Mouse (Mus musculus) forebrain, embryonic 15.5 days (tissue): ENCODE measurements at regions not wholly inside any gene's neighbourhood (a gene's known extent, or its start where the extent isn't known, plus 50 kb on each side); places are given as distances from the start of the nearest gene placed in this dataset.

Experiments used
- ATAC-seq: fragments of 200-750 bp; cut with Nextera tagmentation; replicated peaks from 2 replicates; pipeline ENCODE4 v1.8.0; 2017; ENCODE audit warnings: mild to moderate bottlenecking, moderate TSS enrichment, moderate library complexity
- H3K27ac ChIP-seq: fragments of 300-500 bp; sonication (generic); replicated peaks from 2 replicates; pipeline ENCODE4 v1.5.1; 2015; ENCODE audit warnings: mild to moderate bottlenecking, inconsistent platforms
- H3K27me3 ChIP-seq: fragments of 300-500 bp; sonication (generic); 2 replicates; pipeline ENCODE4 v1.6.1; 2015; ENCODE audit warnings: inconsistent platforms
- H3K36me3 ChIP-seq: fragments of 300-500 bp; sonication (generic); 2 replicates; pipeline ENCODE4 v1.6.1; 2015; ENCODE audit warnings: mild to moderate bottlenecking, inconsistent platforms
- H3K4me1 ChIP-seq: fragments of 300-500 bp; sonication (generic); 2 replicates; pipeline ENCODE4 v1.6.1; 2015; ENCODE audit warnings: inconsistent platforms
- H3K4me2 ChIP-seq: fragments of 300-500 bp; sonication (generic); replicated peaks from 2 replicates; pipeline ENCODE4 v1.6.1; 2015; ENCODE audit warnings: mild to moderate bottlenecking, inconsistent platforms
- H3K4me3 ChIP-seq: fragments of 300-500 bp; sonication (generic); 2 replicates; pipeline ENCODE4 v1.5.1; 2015; ENCODE audit warnings: mild to moderate bottlenecking, inconsistent platforms
- H3K9ac ChIP-seq: fragments of 300-500 bp; sonication (generic); replicated peaks from 2 replicates; pipeline ENCODE4 v1.6.1; 2015; ENCODE audit warnings: mild to moderate bottlenecking, inconsistent platforms
- H3K9me3 ChIP-seq: fragments of 300-500 bp; sonication (generic); 2 replicates; pipeline ENCODE4 v1.6.1; 2016; ENCODE audit warnings: inconsistent platforms
- WGBS: fragments of 180-500 bp; shearing (Covaris S2); methylation state at CpG from one replicate; pipeline ENCODE4 v1.1.7; 2015; ENCODE audit warnings: mixed read lengths; 5-methylcytosine and 5-hydroxymethylcytosine counted together

- Histone ChIP-seq H3K4me3 (no peak overlapping the region), H3K4me1 (peaks cover 11% of the 10 kb centered on the region), H3K9me3 (no peaks in the 10 kb centered on the region), H3K36me3 (no peaks in the 10 kb centered on the region), H3K27ac (peak overlapping the region; percentile 63), H3K27me3 (no peaks in the 10 kb centered on the region), H3K4me2 (no peak overlapping the region), H3K9ac (no peak overlapping the region)
- ATAC-seq: peak; percentile 61; the same call in 1 of the 2 replicates
- WGBS: 34% methylated on average over 15 of the region's 15 CpGs
Measured at GRCm38 (mm10) chr4:137128152-137128551, 79.6 kb upstream of the Zbtb40 start.

- no peak for ATAC-seq
Measured at GRCm38 (mm10) chr4:137121684-137122083, 73.1 kb upstream of the Zbtb40 start.

GRCm38 (mm10) chr4:137120597-137120996 is 72.0 kb upstream of the Zbtb40 start:
- WGBS: 62% methylated on average over 7 of the region's 7 CpGs
- no peak for ATAC-seq

More at GRCm38 (mm10) chr4:137121684-137122083, 73.1 kb upstream of the Zbtb40 start:
- H3K9me3 ChIP-seq: no peaks in the 10 kb centered on the region
- no peak overlapping the region for H3K4me2 ChIP-seq
- WGBS: 56% methylated on average over 10 of the region's 10 CpGs
- no peak overlapping the region for H3K4me3 ChIP-seq
- no peaks in the 10 kb centered on the region for H3K27me3 ChIP-seq
- no peak overlapping the region for H3K27ac ChIP-seq
- H3K9ac ChIP-seq: no peak overlapping the region
- H3K36me3 ChIP-seq: no peaks in the 10 kb centered on the region
- H3K4me1 ChIP-seq: peaks cover 13% of the 10 kb centered on the region

GRCm38 (mm10) chr4:137118332-137118715 is 69.7 kb upstream of the Zbtb40 start:
- H3K4me1 ChIP-seq: peaks cover 13% of the 10 kb centered on the region
- WGBS: 12% methylated on average over 10 of the region's 10 CpGs
- H3K36me3 ChIP-seq: no peaks in the 10 kb centered on the region
- H3K4me3 ChIP-seq: peak overlapping the region; percentile 42
- peak overlapping the region; percentile 17; the same call in 1 of the 2 replicates for H3K27ac ChIP-seq
- H3K9ac ChIP-seq: peak overlapping the region; percentile 37
- peak overlapping the region; percentile 59 for H3K4me2 ChIP-seq
- H3K27me3 ChIP-seq: no peaks in the 10 kb centered on the region
- no peak; the same call in 1 of the 2 replicates for ATAC-seq
- no peaks in the 10 kb centered on the region for H3K9me3 ChIP-seq

More at GRCm38 (mm10) chr4:137120597-137120996, 72.0 kb upstream of the Zbtb40 start:
- H3K4me3 ChIP-seq: no peak overlapping the region
- H3K4me2 ChIP-seq: no peak overlapping the region
- peaks cover 13% of the 10 kb centered on the region for H3K4me1 ChIP-seq
- H3K9ac ChIP-seq: no peak overlapping the region
- H3K27ac ChIP-seq: no peak overlapping the region
- H3K9me3 ChIP-seq: no peaks in the 10 kb centered on the region
- H3K27me3 ChIP-seq: no peaks in the 10 kb centered on the region
- no peaks in the 10 kb centered on the region for H3K36me3 ChIP-seq

- ATAC-seq: peak; percentile 87
- H3K9me3 ChIP-seq: no peaks in the 10 kb centered on the region
- H3K4me3 ChIP-seq: peak overlapping the region; percentile 42
- peaks cover 13% of the 10 kb centered on the region for H3K4me1 ChIP-seq
- no peaks in the 10 kb centered on the region for H3K27me3 ChIP-seq
- H3K4me2 ChIP-seq: peak overlapping the region; percentile 59
- H3K36me3 ChIP-seq: no peaks in the 10 kb centered on the region
- WGBS: 2% methylated on average over 26 of the region's 27 CpGs
- H3K9ac ChIP-seq: peak overlapping the region; percentile 37
- peak overlapping the region; percentile 35; the same call in 1 of the 2 replicates for H3K27ac ChIP-seq
Measured at GRCm38 (mm10) chr4:137117471-137118331, 69.1 kb upstream of the Zbtb40 start.

GRCm38 (mm10) chr4:137115062-137115461 is 66.5 kb upstream of the Zbtb40 start:
- H3K9ac ChIP-seq: no peak overlapping the region
- H3K27ac ChIP-seq: no peak overlapping the region
- H3K4me1 ChIP-seq: peaks cover 13% of the 10 kb centered on the region
- no peak for ATAC-seq
- no peak overlapping the region for H3K4me3 ChIP-seq
- no peaks in the 10 kb centered on the region for H3K27me3 ChIP-seq
- H3K4me2 ChIP-seq: no peak overlapping the region
- no peaks in the 10 kb centered on the region for H3K36me3 ChIP-seq
- WGBS: 88% methylated on average over 14 of the region's 14 CpGs
- no peaks in the 10 kb centered on the region for H3K9me3 ChIP-seq

GRCm38 (mm10) chr4:137110276-137110675 is 61.7 kb upstream of the Zbtb40 start:
- Histone ChIP-seq H3K4me1 (no peaks in the 10 kb centered on the region), H3K4me2 (no peak overlapping the region), H3K9ac (no peak overlapping the region), H3K27me3 (no peaks in the 10 kb centered on the region), H3K36me3 (no peaks in the 10 kb centered on the region), H3K27ac (no peak overlapping the region), H3K9me3 (no peaks in the 10 kb centered on the region), H3K4me3 (no peak overlapping the region)
- WGBS: 71% methylated on average over 10 of the region's 10 CpGs
- ATAC-seq: no peak

- no peak for ATAC-seq
Measured at GRCm38 (mm10) chr4:137104447-137105044, 55.9 kb upstream of the Zbtb40 start.

GRCm38 (mm10) chr4:137101169-137101568 is 52.6 kb upstream of the Zbtb40 start:
- no peaks in the 10 kb centered on the region for H3K9me3 ChIP-seq
- no peak overlapping the region for H3K4me2 ChIP-seq
- ATAC-seq: no peak
- no peaks in the 10 kb centered on the region for H3K36me3 ChIP-seq
- no peak overlapping the region for H3K9ac ChIP-seq
- no peak overlapping the region for H3K27ac ChIP-seq
- 89% methylated on average over 12 of the region's 12 CpGs for WGBS
- no peak overlapping the region for H3K4me3 ChIP-seq
- H3K4me1 ChIP-seq: 0 out of 2 replicates have a peak, but pooled peaks cover 3% of the 10 kb centered on the region
- no peaks in the 10 kb centered on the region for H3K27me3 ChIP-seq

More at GRCm38 (mm10) chr4:137104447-137105044, 55.9 kb upstream of the Zbtb40 start:
- no peak overlapping the region for H3K9ac ChIP-seq
- no peaks in the 10 kb centered on the region for H3K9me3 ChIP-seq
- H3K36me3 ChIP-seq: no peaks in the 10 kb centered on the region
- WGBS: 80% methylated on average over 10 of the region's 10 CpGs
- H3K4me1 ChIP-seq: no peaks in the 10 kb centered on the region
- H3K4me3 ChIP-seq: no peak overlapping the region
- H3K27me3 ChIP-seq: no peaks in the 10 kb centered on the region
- H3K4me2 ChIP-seq: no peak overlapping the region
- H3K27ac ChIP-seq: no peak overlapping the region

GRCm38 (mm10) chr4:137100756-137101155 is 52.2 kb upstream of the Zbtb40 start:
- no peak for ATAC-seq

More at GRCm38 (mm10) chr4:137100756-137101155, 52.2 kb upstream of the Zbtb40 start:
- no peak overlapping the region for H3K4me2 ChIP-seq
- no peaks in the 10 kb centered on the region for H3K9me3 ChIP-seq
- H3K36me3 ChIP-seq: no peaks in the 10 kb centered on the region
- H3K27ac ChIP-seq: no peak overlapping the region
- 0 out of 2 replicates have a peak, but pooled peaks cover 3% of the 10 kb centered on the region for H3K4me1 ChIP-seq
- no peaks in the 10 kb centered on the region for H3K27me3 ChIP-seq
- WGBS: 98% methylated on average over 4 of the region's 4 CpGs
- H3K9ac ChIP-seq: no peak overlapping the region
- H3K4me3 ChIP-seq: no peak overlapping the region
